Mouse (Mus musculus): Measurements from ENCODE around the gene Saxo1. TPM values are rescaled to one million over a fixed set of nuclear protein-coding genes. Genes with fewer than 3 reads are reported as not detected.

Gene Saxo1
- total and polyA plus RNA-seq, 3 experiments: not detected

DNA sequence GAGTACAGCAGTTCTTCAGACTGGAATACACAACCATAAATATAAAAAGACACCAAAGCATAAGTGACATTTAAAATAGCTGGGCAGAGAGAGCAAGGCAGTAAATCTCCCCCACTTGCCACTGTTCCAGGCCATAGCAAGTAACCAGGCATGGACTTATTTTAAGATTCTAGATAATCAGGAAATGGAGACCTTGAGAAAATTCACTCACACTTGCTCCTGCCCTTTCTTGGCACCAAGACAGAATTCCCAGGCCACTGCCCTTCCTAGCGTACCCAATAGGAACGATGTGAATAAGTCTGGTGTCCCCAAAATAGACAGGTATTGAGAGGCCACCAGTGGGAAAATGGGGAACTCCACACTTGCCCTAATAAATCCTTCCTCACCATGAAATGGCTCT lies 160.7 kb downstream of the Saxo1 start:
- H3K9ac ChIP-seq (ENCODE audit: insufficient read depth, low read depth): no peak overlapping the region
- H3K9me3 ChIP-seq (replicated peaks; ENCODE audit: low read length): no peaks in the 10 kb centered on the region
- DNase-seq (ENCODE audit: extremely low read depth): no peak
- in situ Hi-C loops (cut with MboI; ENCODE audit: low pct_ligation_motif_present, low pct_unique_long_range_greater_than_20kb, low sequenced_read_pairs): no loop called here
- no peaks in the 10 kb centered on the region for H3K79me2 ChIP-seq (replicated peaks; ENCODE audit: control insufficient read depth, extremely low read depth, insufficient read depth, poor library complexity, severe bottlenecking)
- TF ChIP-seq TBP (conservative IDR thresholded peaks at IDR 0.05; ENCODE audit: low read depth, low read length): no peak
- H3K36me3 ChIP-seq (replicated peaks in 1 of 2; ENCODE audit: control insufficient read depth in 1 of 2, insufficient read depth in 1 of 2, low read length in 1 of 2): no peaks in the 10 kb centered on the region
- H3K4me1 ChIP-seq (ENCODE audit: control insufficient read depth in 1 of 2, insufficient read depth in 2 of 2): peaks cover 0 to 11% of the 10 kb centered on the region in 2 experiments; a peak in 2 of 4 replicates
- dilution Hi-C loops (cut with MboI; ENCODE audit: extremely low pct_ligation_motif_present, extremely low pct_unique_long_range_greater_than_20kb, low sequenced_read_pairs): no loop called here
- H3K27ac ChIP-seq (ENCODE audit: insufficient read depth, low read depth): no peak overlapping the region
- H3K27me3 ChIP-seq (replicated peaks): no peaks in the 10 kb centered on the region
- no peak overlapping the region for H3K4me3 ChIP-seq (replicated peaks in 1 of 3; ENCODE audit: low read depth in 2 of 3, low read length in 2 of 3, poor library complexity in 1 of 3)
- H3K4me2 ChIP-seq (ENCODE audit: insufficient read depth, low read depth, poor library complexity, severe bottlenecking): no peak overlapping the region

DNA sequence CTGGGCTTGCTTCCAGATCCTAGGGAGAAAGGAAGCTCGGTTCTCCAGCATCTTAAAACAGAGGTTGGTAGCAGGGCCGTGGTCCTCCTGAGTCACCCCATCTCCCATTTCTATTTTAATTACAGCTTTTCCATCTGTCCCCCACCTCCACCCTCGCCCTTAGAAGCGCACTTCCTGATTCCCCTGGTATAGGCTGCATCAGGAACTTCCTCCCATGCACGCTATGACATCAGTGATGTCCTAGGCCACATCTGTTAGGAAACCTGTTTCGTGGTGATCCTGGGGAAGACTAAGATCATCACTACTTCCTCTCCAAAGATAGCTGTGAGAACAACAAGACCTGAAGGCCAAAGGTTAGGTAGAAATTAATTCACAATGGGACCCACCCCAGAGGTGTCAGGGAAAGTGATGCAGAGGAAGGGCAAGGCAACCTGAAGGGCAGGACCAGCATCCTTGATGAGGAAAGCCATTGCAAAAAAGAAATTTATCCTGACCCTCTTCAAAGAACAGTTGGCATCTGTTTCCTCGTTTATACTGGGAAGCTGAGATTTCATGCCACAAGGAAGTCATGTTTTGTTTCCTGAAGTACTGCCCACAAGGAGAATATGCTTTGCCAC lies 161.3 kb downstream of the Saxo1 start:
- Histone ChIP-seq H3K9ac (ENCODE audit: insufficient read depth, low read depth) (no peak overlapping the region), H3K4me1 (ENCODE audit: control insufficient read depth in 1 of 2, insufficient read depth in 2 of 2) (peaks cover 0 to 11% of the 10 kb centered on the region in 2 experiments; a peak in 2 of 4 replicates), H3K27me3 (replicated peaks) (no peaks in the 10 kb centered on the region), H3K27ac (ENCODE audit: insufficient read depth, low read depth) (no peak overlapping the region), H3K9me3 (replicated peaks; ENCODE audit: low read length) (no peaks in the 10 kb centered on the region), H3K4me3 (replicated peaks in 1 of 3; ENCODE audit: low read depth in 2 of 3, low read length in 2 of 3, poor library complexity in 1 of 3) (no peak overlapping the region), H3K36me3 (replicated peaks in 1 of 2; ENCODE audit: control insufficient read depth in 1 of 2, insufficient read depth in 1 of 2, low read length in 1 of 2) (no peaks in the 10 kb centered on the region), H3K79me2 (replicated peaks; ENCODE audit: control insufficient read depth, extremely low read depth, insufficient read depth, poor library complexity, severe bottlenecking) (no peaks in the 10 kb centered on the region), H3K4me2 (ENCODE audit: insufficient read depth, low read depth, poor library complexity, severe bottlenecking) (no peak overlapping the region)
- dilution Hi-C loops (cut with MboI; ENCODE audit: extremely low pct_ligation_motif_present, extremely low pct_unique_long_range_greater_than_20kb, low sequenced_read_pairs) (no loop called here), in situ Hi-C loops (cut with MboI; ENCODE audit: low pct_ligation_motif_present, low pct_unique_long_range_greater_than_20kb, low sequenced_read_pairs) (no loop called here)
- TF ChIP-seq NRF1 (IDR thresholded peaks at IDR 0.05; ENCODE audit: low read depth, low read length): no peak
- no peak for TF ChIP-seq MEF2A (IDR thresholded peaks at IDR 0.05; ENCODE audit: borderline replicate concordance, low read depth, low read length)
- DNase-seq (ENCODE audit: extremely low read depth): no peak

DNA sequence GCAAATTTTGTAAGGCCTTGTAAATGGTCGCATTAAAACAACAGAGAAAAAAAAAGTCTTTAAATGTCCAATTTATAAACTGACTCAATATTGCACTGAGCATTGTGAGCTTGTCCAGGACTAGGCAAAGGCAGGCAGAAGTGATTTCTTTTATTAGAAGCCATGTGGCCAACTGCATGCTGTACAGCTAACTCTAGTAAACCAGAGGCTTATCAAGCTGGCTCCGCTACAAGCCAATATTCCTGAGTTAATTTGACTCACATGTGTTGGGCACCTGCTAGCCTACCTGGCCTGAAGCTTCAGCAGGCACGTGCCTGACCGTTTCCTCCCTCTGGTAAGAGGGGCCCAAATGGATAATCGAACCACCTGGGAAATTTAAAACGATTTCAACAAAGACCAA lies 162.5 kb downstream of the Saxo1 start:
- dilution Hi-C loops (cut with MboI; ENCODE audit: extremely low pct_ligation_motif_present, extremely low pct_unique_long_range_greater_than_20kb, low sequenced_read_pairs): no loop called here
- TF ChIP-seq ETS1 (conservative IDR thresholded peaks at IDR 0.05; ENCODE audit: low read depth, low read length): no peak
- no peak for TF ChIP-seq RAD21 (IDR thresholded peaks at IDR 0.05; ENCODE audit: low read depth, low read length)
- H3K4me3 ChIP-seq (replicated peaks in 1 of 3; ENCODE audit: low read depth in 2 of 3, low read length in 2 of 3, poor library complexity in 1 of 3): no peak overlapping the region
- no peaks in the 10 kb centered on the region for H3K9me3 ChIP-seq (replicated peaks; ENCODE audit: low read length)
- H3K27me3 ChIP-seq (replicated peaks): no peaks in the 10 kb centered on the region
- H3K27ac ChIP-seq (ENCODE audit: insufficient read depth, low read depth): no peak overlapping the region
- peaks cover 0 to 9% of the 10 kb centered on the region in 2 experiments; a peak in 2 of 4 replicates for H3K4me1 ChIP-seq (ENCODE audit: control insufficient read depth in 1 of 2, insufficient read depth in 2 of 2)
- H3K36me3 ChIP-seq (replicated peaks in 1 of 2; ENCODE audit: control insufficient read depth in 1 of 2, insufficient read depth in 1 of 2, low read length in 1 of 2): no peaks in the 10 kb centered on the region
- in situ Hi-C loops (cut with MboI; ENCODE audit: low pct_ligation_motif_present, low pct_unique_long_range_greater_than_20kb, low sequenced_read_pairs): no loop called here
- no peak overlapping the region for H3K9ac ChIP-seq (ENCODE audit: insufficient read depth, low read depth)
- no peak overlapping the region for H3K4me2 ChIP-seq (ENCODE audit: insufficient read depth, low read depth, poor library complexity, severe bottlenecking)
- H3K79me2 ChIP-seq (replicated peaks; ENCODE audit: control insufficient read depth, extremely low read depth, insufficient read depth, poor library complexity, severe bottlenecking): no peaks in the 10 kb centered on the region
- no peak for DNase-seq (ENCODE audit: extremely low read depth)

Other genes with a start within 250 kb of the Saxo1 start
- 12.3 and 13.6 TPM in 2 replicates for gene Rraga, start 17.3 kb upstream of the Saxo1 start, total RNA-seq (2012; rRNA removed)
- 29.3 and 38.3 TPM in 2 replicates for gene Rraga, start 17.3 kb upstream of the Saxo1 start, total RNA-seq (2014; rRNA removed)
- gene Rraga, start 17.3 kb upstream of the Saxo1 start, polyA plus RNA-seq (2012; ENCODE audit: insufficient read length, low read depth): 87.3 and 96.2 TPM in 2 replicates
- 35.9 and 39.0 TPM in 2 replicates for gene Haus6, start 53.7 kb upstream of the Saxo1 start, total RNA-seq (2012; rRNA removed)
- 23.4 and 25.5 TPM in 2 replicates for gene Haus6, start 53.7 kb upstream of the Saxo1 start, total RNA-seq (2014; rRNA removed)
- gene Haus6, start 53.7 kb upstream of the Saxo1 start, polyA plus RNA-seq (2012; ENCODE audit: insufficient read length, low read depth): 23.3 and 26.3 TPM in 2 replicates
- gene Plin2, start 111.7 kb upstream of the Saxo1 start, total RNA-seq (2012; rRNA removed): 28.9 and 44.9 TPM in 2 replicates
- gene Plin2, start 111.7 kb upstream of the Saxo1 start, total RNA-seq (2014; rRNA removed): 13.4 and 13.6 TPM in 2 replicates
- 22.9 and 25.6 TPM in 2 replicates for gene Plin2, start 111.7 kb upstream of the Saxo1 start, polyA plus RNA-seq (2012; ENCODE audit: insufficient read length, low read depth)
- gene Dennd4c, start 190.2 kb upstream of the Saxo1 start, total RNA-seq (2012; rRNA removed): 4.2 and 4.4 TPM in 2 replicates
- gene Dennd4c, start 190.2 kb upstream of the Saxo1 start, total RNA-seq (2014; rRNA removed): 4.0 and 4.9 TPM in 2 replicates
- gene Dennd4c, start 190.2 kb upstream of the Saxo1 start, polyA plus RNA-seq (2012; ENCODE audit: insufficient read length, low read depth): 3.5 and 4.6 TPM in 2 replicates

Measured in CH12.LX (cell line).